Mouse (Mus musculus): ENCODE data around the gene Myrfl. TPM values are rescaled to one million over a fixed set of nuclear protein-coding genes. Genes with fewer than 3 reads are reported as not detected.

Gene Myrfl
- polyA plus RNA-seq, 1 experiment = 22.8 TPM

- no peak overlapping the region for H3K4me3 ChIP-seq (ENCODE audit: low read depth, low read length)
- peaks cover 67% of the 10 kb centered on the region for H3K36me3 ChIP-seq (ENCODE audit: control insufficient read depth, insufficient read depth, low read length)
- no peaks in the 10 kb centered on the region for H3K27me3 ChIP-seq (ENCODE audit: control insufficient read depth, insufficient read depth, low read length)
- 91% methylated on average over 9 of the region's 9 CpGs for WGBS
- H3K4me1 ChIP-seq (ENCODE audit: control insufficient read depth, insufficient read depth, insufficient read length, low read length) = no peaks in the 10 kb centered on the region
- no peak for TF ChIP-seq POLR2A (IDR thresholded peaks at IDR 0.05; ENCODE audit: low read depth, low read length)
- no peak overlapping the region for H3K27ac ChIP-seq (ENCODE audit: insufficient read depth, low read depth, low read length)
Observed at GRCm38 (mm10) chr10:116912850-116913249, 16.1 kb upstream of the Myrfl start.

GRCm38 (mm10) chr10:116908901-116909642 is 12.4 kb upstream of the Myrfl start:
- Histone ChIP-seq H3K4me1 (ENCODE audit: control insufficient read depth, insufficient read depth, insufficient read length, low read length) (peaks cover 3% of the 10 kb centered on the region; the same call in 1 of the 2 replicates), H3K27ac (ENCODE audit: insufficient read depth, low read depth, low read length) (no peak overlapping the region), H3K27me3 (ENCODE audit: control insufficient read depth, insufficient read depth, low read length) (no peaks in the 10 kb centered on the region), H3K4me3 (ENCODE audit: low read depth, low read length) (no peak overlapping the region), H3K36me3 (ENCODE audit: control insufficient read depth, insufficient read depth, low read length) (peaks cover 69% of the 10 kb centered on the region)
- TF ChIP-seq POLR2A (IDR thresholded peaks at IDR 0.05; ENCODE audit: low read depth, low read length) (no peak), CTCF (IDR thresholded peaks at IDR 0.05; ENCODE audit: extremely low read depth, insufficient read length, insufficient replicate concordance, low read depth, low read length) (no peak)
- 79% methylated on average over 15 of the region's 15 CpGs for WGBS

GRCm38 (mm10) chr10:116906794-116907193 is 10.1 kb upstream of the Myrfl start:
- peaks cover 54% of the 10 kb centered on the region for H3K36me3 ChIP-seq (ENCODE audit: control insufficient read depth, insufficient read depth, low read length)
- H3K4me3 ChIP-seq (ENCODE audit: low read depth, low read length) = no peak overlapping the region
- H3K27me3 ChIP-seq (ENCODE audit: control insufficient read depth, insufficient read depth, low read length) = no peaks in the 10 kb centered on the region
- TF ChIP-seq POLR2A (IDR thresholded peaks at IDR 0.05; ENCODE audit: low read depth, low read length) (no peak), CTCF (IDR thresholded peaks at IDR 0.05; ENCODE audit: extremely low read depth, insufficient read length, insufficient replicate concordance, low read depth, low read length) (no peak)
- 93% methylated on average over 9 of the region's 9 CpGs for WGBS
- no peak overlapping the region for H3K27ac ChIP-seq (ENCODE audit: insufficient read depth, low read depth, low read length)
- peaks cover 3% of the 10 kb centered on the region; the same call in 1 of the 2 replicates for H3K4me1 ChIP-seq (ENCODE audit: control insufficient read depth, insufficient read depth, insufficient read length, low read length)

GRCm38 (mm10) chr10:116904503-116904908 is 7.8 kb upstream of the Myrfl start:
- H3K4me1 ChIP-seq (ENCODE audit: control insufficient read depth, insufficient read depth, insufficient read length, low read length) = peaks cover 3% of the 10 kb centered on the region; the same call in 1 of the 2 replicates
- 48% methylated on average over 10 of the region's 10 CpGs for WGBS
- TF ChIP-seq POLR2A (IDR thresholded peaks at IDR 0.05; ENCODE audit: low read depth, low read length) (no peak), CTCF (IDR thresholded peaks at IDR 0.05; ENCODE audit: extremely low read depth, insufficient read length, insufficient replicate concordance, low read depth, low read length) (no peak)
- no peaks in the 10 kb centered on the region for H3K27me3 ChIP-seq (ENCODE audit: control insufficient read depth, insufficient read depth, low read length)
- peaks cover 35% of the 10 kb centered on the region for H3K36me3 ChIP-seq (ENCODE audit: control insufficient read depth, insufficient read depth, low read length)
- H3K4me3 ChIP-seq (ENCODE audit: low read depth, low read length) = no peak overlapping the region
- no peak overlapping the region for H3K27ac ChIP-seq (ENCODE audit: insufficient read depth, low read depth, low read length)

- WGBS = 40% methylated on average over 12 of the region's 12 CpGs
- Histone ChIP-seq H3K4me3 (ENCODE audit: low read depth, low read length) (peak overlapping the region; percentile 54), H3K4me1 (ENCODE audit: control insufficient read depth, insufficient read depth, insufficient read length, low read length) (peaks cover 27% of the 10 kb centered on the region; the same call in 1 of the 2 replicates), H3K36me3 (ENCODE audit: control insufficient read depth, insufficient read depth, low read length) (peaks cover 2% of the 10 kb centered on the region; the same call in 1 of the 2 replicates), H3K27me3 (ENCODE audit: control insufficient read depth, insufficient read depth, low read length) (no peaks in the 10 kb centered on the region), H3K27ac (ENCODE audit: insufficient read depth, low read depth, low read length) (peak overlapping the region; percentile 98)
- TF ChIP-seq CTCF (IDR thresholded peaks at IDR 0.05; ENCODE audit: extremely low read depth, insufficient read length, insufficient replicate concordance, low read depth, low read length) (no peak), POLR2A (IDR thresholded peaks at IDR 0.05; ENCODE audit: low read depth, low read length) (no peak)
Observed at GRCm38 (mm10) chr10:116895108-116895833, 1.4 kb downstream of the Myrfl start.

- no peak for TF ChIP-seq POLR2A (IDR thresholded peaks at IDR 0.05; ENCODE audit: low read depth, low read length)
- TF ChIP-seq CTCF (IDR thresholded peaks at IDR 0.05; ENCODE audit: extremely low read depth, insufficient read length, insufficient replicate concordance, low read depth, low read length) = no peak
- Histone ChIP-seq H3K4me3 (ENCODE audit: low read depth, low read length) (peak overlapping the region; percentile 38; the same call in 1 of the 2 replicates), H3K4me1 (ENCODE audit: control insufficient read depth, insufficient read depth, insufficient read length, low read length) (peaks cover 27% of the 10 kb centered on the region; the same call in 1 of the 2 replicates), H3K27me3 (ENCODE audit: control insufficient read depth, insufficient read depth, low read length) (no peaks in the 10 kb centered on the region), H3K36me3 (ENCODE audit: control insufficient read depth, insufficient read depth, low read length) (peaks cover 2% of the 10 kb centered on the region; the same call in 1 of the 2 replicates), H3K27ac (ENCODE audit: insufficient read depth, low read depth, low read length) (peak overlapping the region; percentile 56)
- WGBS = 51% methylated on average over 6 of the region's 6 CpGs
Observed at GRCm38 (mm10) chr10:116894540-116894939, 2.2 kb downstream of the Myrfl start.

GRCm38 (mm10) chr10:116893753-116894152 is 3.0 kb downstream of the Myrfl start:
- Histone ChIP-seq H3K4me3 (ENCODE audit: low read depth, low read length) (no peak overlapping the region), H3K4me1 (ENCODE audit: control insufficient read depth, insufficient read depth, insufficient read length, low read length) (peaks cover 27% of the 10 kb centered on the region; the same call in 1 of the 2 replicates), H3K27me3 (ENCODE audit: control insufficient read depth, insufficient read depth, low read length) (no peaks in the 10 kb centered on the region), H3K27ac (ENCODE audit: insufficient read depth, low read depth, low read length) (no peak overlapping the region), H3K36me3 (ENCODE audit: control insufficient read depth, insufficient read depth, low read length) (peaks cover 2% of the 10 kb centered on the region; the same call in 1 of the 2 replicates)
- TF ChIP-seq POLR2A (IDR thresholded peaks at IDR 0.05; ENCODE audit: low read depth, low read length) (no peak), CTCF (IDR thresholded peaks at IDR 0.05; ENCODE audit: extremely low read depth, insufficient read length, insufficient replicate concordance, low read depth, low read length) (peak; percentile 37; the same call in 1 of the 2 replicates)
- WGBS = 2% methylated on average over 3 of the region's 3 CpGs

Data from small intestine, adult 2 months (tissue).